Mouse (Mus musculus): Measurements from ENCODE around the gene 1700113H08Rik.

The 1700113H08Rik gene

GRCm38 (mm10) chr10:87059447-87059846 is 1.6 kb downstream of the 1700113H08Rik start:
- DNase-seq (ENCODE audit: low spot score): no peak

GRCm38 (mm10) chr10:87084236-87084635 is 26.4 kb downstream of the 1700113H08Rik start:
- DNase-seq (ENCODE audit: low spot score): no peak

DNA sequence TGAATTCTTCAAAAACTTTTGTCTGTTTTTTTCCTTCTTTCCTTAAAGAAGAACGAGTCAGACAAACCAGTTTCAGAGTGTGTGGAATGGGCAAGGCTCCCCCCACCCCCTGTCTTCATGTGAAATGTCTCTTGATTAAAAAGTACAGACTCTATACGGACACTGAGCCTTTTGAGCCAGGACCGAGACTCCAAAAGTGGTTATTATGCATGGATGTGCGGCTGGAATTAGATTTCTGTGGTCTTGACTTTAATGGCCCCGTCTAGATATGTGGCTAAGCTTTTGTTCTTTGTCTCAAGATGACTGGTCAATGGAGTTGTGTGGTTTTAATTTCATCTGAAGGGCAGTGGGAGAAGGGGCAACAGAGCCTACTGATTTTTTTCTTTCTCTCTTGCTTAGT is 29.8 kb downstream of the 1700113H08Rik start:
- DNase-seq (ENCODE audit: low spot score): no peak

- peak; percentile 6 for DNase-seq (ENCODE audit: low spot score)
Observed at GRCm38 (mm10) chr10:87094249-87094648, 36.4 kb downstream of the 1700113H08Rik start.

GRCm38 (mm10) chr10:87098722-87099121 is 40.9 kb downstream of the 1700113H08Rik start:
- no peak for DNase-seq (ENCODE audit: low spot score)

- DNase-seq (ENCODE audit: low spot score): no peak
Observed at GRCm38 (mm10) chr10:87100668-87101067, 42.8 kb downstream of the 1700113H08Rik start.

- DNase-seq (ENCODE audit: low spot score): no peak
Observed at GRCm38 (mm10) chr10:87101265-87101950, 43.6 kb downstream of the 1700113H08Rik start.

- no peak for DNase-seq (ENCODE audit: low spot score)
Observed at GRCm38 (mm10) chr10:87101951-87102320, 44.1 kb downstream of the 1700113H08Rik start.

GRCm38 (mm10) chr10:87102455-87102854 is 44.6 kb downstream of the 1700113H08Rik start:
- DNase-seq (ENCODE audit: low spot score): no peak

DNA sequence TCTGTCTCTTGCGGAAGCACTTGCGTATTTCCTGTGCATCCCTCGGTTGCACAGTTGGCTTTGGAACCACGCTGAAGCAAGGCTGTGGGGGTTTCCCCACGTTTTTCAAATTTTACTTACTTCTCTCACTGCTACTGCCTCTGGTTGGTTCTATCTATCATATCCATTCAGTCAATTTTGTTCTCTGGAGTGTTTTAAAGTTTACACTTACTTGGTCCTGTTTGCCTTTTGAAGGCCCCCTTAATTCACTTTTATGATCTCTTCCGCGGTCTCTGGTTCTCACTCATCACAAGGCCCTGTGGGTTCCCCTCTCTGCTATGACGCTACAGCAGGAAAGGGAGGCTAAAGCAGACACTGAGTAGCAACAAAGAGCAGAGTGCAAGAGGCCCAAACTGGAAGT is 45.4 kb downstream of the 1700113H08Rik start:
- DNase-seq (ENCODE audit: low spot score): no peak

DNA sequence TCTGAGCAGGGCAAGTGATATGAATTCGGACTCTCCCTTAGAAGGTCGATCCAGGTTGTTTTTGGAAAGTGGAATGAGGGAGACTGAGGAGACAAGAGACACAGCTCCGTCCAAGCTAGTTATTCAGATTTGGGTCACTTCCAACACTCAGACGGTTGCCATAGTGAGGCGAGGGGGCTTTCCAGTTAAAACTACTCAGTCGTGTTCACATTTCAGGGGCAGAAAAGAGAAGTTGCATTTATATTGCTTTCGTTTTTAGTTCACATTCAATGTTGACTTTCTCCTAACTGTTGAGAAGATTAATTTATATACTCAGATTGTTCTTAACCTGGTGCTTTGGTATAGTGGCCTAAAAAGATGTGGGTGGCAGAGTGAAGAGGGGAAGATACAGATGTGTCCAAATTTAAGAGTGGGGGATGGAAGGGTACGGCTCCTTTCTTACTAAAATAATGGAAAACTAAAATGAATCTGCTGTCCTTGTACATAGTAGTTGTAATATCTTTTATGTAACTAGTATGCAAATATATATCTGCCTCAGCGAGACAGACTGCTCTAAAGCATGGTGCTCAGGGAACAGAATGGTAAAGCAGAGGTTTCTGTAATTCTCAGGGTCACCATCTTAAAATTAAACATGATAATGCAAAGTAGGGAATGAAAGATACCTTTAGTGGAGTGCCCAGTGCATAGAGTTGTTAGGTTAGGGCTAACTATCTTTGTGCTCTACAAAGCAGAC is 49.9 kb downstream of the 1700113H08Rik start:
- DNase-seq (ENCODE audit: low spot score): no peak

DNA sequence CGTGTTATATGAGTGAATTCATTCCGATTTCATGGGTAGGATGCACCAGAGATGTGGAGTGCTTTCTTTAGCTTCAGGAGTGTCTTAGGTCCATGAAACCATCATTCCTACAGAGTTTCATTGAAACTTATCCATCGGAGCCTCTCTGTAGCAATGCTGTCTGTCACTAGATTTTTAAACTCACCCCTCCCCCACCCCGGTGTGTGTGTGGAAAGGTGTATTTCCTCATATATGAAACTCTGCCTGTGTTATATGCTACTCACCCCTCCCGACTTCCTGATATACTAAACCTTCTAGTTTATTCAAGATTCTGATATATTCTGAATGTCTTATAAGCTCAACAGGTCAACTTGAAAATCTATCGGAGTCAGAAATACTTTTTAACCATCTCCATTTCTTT is 50.5 kb downstream of the 1700113H08Rik start:
- DNase-seq (ENCODE audit: low spot score): no peak

DNA sequence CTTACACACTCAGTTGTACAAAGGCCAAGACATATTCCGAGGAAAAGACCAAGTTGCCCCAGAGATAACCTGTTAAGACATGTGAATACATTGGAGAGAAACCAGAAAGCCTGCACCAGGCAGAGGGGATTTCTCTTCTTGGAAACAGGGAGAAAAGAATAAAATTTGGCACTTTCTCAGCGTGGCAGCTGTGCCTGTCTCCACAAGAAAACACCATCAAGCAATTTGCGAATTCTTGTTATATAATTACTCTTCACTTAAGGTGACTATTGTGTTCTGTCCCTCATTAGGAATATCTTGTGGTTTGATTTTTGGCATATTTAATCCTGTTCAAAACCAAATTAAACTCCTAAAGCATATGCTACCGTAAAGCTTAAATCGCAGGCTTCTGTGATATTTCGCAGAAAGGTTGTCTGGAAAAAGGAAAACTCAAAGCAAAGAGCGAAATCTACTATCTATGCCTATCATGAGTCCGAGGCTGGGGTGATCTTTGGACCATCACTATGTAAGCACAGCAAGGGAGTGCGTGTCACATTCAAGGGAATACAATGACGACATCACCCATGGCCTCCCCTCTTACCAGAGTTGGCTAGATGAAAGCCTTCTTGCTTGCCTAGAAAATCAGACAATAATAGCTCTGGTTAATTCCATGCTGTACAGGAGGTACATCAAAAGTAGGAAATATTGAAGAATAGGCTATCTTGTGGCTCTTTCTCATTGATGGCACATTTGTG is 51.4 kb downstream of the 1700113H08Rik start:
- DNase-seq (ENCODE audit: low spot score): no peak

DNA sequence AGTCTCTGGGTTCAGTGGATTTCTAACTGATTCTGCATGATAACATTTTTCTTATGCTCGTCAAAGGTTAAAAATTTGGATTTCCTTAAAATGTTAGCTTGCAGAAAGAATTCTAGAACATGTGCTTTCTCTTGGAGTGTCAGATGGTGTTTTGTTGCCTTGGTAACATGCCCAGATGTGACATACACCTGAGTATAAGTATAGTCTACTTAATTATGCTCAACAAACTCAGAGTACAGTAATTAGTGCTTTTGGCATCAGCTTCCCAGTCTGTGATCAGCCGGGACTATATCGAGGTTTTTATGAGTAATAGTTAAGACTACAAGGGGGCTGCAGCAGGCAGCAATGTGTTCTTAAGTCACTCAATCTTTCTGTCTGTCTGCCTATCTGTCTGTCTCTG is 53.1 kb downstream of the 1700113H08Rik start:
- DNase-seq (ENCODE audit: low spot score): no peak

DNA sequence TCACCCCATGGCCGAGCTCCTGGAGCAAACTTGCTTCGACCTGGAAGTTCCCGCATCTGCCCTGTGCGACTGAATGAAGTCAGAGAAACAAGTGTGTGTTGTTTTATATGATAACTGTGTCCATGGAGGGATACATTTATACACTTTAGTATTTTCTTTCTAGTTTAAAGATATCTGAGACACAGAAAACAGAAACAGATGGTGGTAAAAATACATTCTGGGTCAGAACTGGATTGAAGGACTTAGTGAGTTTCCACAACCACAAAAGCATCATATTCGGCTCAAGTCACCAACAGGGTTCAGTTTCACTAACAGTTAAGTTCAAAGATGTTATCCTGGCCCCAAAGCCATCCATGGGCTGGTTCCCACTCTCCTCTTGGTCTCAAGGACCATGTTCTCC is 67.2 kb downstream of the 1700113H08Rik start:
- no peak for DNase-seq (ENCODE audit: low spot score)

DNA sequence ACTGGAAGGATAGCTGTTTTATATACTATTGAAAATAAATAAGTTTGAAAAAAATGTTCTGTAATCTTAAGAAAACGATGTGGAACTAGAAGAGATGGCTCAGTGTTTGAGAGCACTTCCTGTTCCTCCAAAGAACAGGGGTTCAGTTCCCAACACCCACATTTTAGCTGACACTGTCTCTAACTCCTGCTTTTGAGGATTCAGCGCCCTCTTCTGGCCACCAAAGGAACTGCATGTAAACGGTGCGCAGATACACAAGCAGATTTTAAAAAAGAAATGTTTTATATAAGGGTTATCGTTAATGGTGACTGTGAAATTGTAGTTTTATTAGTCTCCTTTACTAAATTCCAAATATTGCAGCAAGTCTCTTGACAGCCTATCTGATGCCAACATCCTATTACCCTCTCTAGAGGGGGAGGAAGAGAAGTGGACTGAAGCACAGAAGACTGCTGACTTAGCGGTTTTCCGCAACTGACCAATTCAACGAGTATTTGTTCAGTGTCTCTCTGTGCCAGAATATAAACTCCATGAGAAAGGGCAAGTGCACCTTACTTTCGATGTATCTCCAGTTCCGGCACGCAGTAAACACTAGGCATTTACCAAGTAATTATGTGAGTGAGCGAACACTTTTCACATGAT is 68.5 kb downstream of the 1700113H08Rik start:
- no peak for DNase-seq (ENCODE audit: low spot score)

GRCm38 (mm10) chr10:87151050-87151449 is 93.2 kb downstream of the 1700113H08Rik start:
- DNase-seq (ENCODE audit: low spot score): no peak

DNA sequence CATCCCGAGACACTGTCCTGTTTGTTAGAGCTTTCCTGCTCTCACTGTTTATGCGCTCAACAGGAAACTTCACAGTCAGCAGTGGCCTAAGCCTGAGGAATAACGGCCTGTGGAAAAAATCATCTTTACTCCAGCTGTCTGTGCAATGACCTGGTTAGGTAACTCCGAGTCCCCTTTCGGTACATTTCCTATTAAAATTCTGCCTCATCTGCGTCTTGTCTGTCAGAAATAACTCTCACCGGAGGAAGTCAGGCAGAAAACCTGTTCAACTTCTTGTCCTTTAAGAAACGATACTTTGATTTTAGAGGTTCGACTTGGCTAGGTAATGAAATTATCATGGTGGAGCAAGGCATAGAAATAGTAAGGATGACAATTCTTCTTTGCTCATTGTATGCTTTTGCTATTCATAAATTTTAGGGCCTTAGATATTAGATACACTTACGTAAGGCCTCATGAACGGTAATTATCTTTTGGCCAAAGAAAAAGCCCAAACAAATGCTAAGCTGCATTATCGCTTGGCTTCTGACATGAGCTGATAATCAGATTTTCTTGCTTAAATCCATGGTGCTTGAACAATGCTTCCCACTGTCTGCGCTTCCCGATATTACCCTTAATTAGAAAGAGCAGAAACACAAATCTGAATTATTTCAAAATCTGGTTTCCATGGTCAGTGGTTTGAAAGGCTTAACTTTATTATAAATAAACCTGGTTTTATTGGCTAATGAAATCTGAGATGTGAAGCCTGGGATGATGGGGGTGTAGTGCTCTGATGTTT is 96.1 kb downstream of the 1700113H08Rik start:
- DNase-seq (ENCODE audit: low spot score): no peak

DNA sequence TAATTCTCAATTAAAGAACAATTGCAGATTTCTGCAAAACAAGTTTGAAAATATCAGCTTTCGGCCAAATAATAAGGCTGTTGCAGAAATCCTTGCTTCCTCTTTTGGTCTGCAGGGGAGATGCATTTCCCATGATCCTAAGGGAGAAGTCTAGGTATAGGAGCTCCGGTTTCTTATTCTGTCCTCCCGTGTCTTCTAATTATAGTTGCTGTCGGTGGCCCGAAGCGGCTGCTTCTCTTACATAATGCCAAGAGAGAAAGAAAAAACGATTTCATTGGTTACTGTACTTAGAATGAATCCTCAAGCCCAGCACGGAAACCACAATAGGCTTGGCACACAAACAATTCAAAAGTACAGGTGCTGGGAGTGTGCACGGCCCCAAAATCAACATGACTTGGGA is 101.9 kb downstream of the 1700113H08Rik start:
- DNase-seq (ENCODE audit: low spot score): no peak

DNA sequence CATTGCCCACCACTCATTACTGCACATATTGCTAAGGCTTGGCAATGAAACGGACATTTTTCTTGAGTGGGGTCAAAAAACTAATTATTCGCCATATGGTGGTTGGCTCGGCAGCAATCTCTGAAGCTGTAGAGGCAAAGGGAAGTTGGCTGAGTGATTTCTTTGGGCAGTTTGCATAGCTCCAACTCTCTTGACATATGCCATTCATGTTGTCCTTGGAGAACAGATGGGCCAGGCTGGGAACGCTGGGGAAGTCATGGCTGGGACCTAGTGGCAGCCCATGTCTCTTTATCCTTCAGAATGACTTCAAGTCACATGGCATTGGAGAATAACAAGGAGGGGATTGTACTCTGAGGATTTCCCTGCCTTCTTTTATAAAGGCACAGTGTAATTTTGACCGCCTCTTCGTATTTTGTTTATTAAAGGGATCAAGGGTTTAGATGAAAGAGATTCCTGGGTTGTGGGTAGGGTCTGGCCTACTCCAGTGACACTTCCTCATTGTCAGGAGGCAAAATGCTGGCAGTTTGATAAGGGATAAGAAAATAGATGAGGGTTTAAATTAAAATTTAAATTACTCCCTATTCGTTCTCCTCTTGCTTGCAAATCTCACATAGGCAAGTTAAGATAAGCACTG is 138.4 kb downstream of the 1700113H08Rik start:
- no peak for DNase-seq (ENCODE audit: low spot score)

GRCm38 (mm10) chr10:87198720-87199119 is 140.9 kb downstream of the 1700113H08Rik start:
- DNase-seq (ENCODE audit: low spot score): no peak

Measured in ovary, postnatal 14 days (tissue).